Mouse (Mus musculus) heart, postnatal 0 days (tissue): Measurements from ENCODE around the gene Lemd1. TPM values are rescaled to one million over a fixed set of nuclear protein-coding genes. Genes with fewer than 3 reads are reported as not detected.
"Not testable (repeated sequence)": the region's sequence is repeated elsewhere in the genome, so short reads cannot be mapped to it uniquely, and the experiment has no call there.

ENCODE experiments used
- ATAC-seq: fragments of 200-750 bp; cut with Nextera tagmentation; 2 replicates; pipeline ENCODE4 v1.8.0; 2017; ENCODE audit warnings: low read depth, moderate number of reproducible peaks, moderate library complexity; ENCODE audit not compliant: insufficient read depth
- DNase-seq: peaks from one replicate; pipeline ENCODE4 v3.0.0-alpha.2; 2016; ENCODE audit warnings: low spot score
- H3K27ac ChIP-seq: fragments of 300-500 bp; sonication (generic); 2 replicates; pipeline ENCODE4 v1.5.1; 2014; ENCODE audit warnings: low read depth, mild to moderate bottlenecking
- H3K27me3 ChIP-seq: fragments of 300-500 bp; sonication (generic); 2 replicates; pipeline ENCODE4 v1.6.1; 2014; ENCODE audit warnings: low read length, mixed read lengths; ENCODE audit not compliant: control insufficient read depth, insufficient read depth
- H3K36me3 ChIP-seq: fragments of 300-500 bp; sonication (generic); replicated peaks from 2 replicates; pipeline ENCODE4 v1.6.1; 2014; ENCODE audit warnings: low read length, mixed read lengths; ENCODE audit not compliant: control insufficient read depth, insufficient read depth
- H3K4me1 ChIP-seq: fragments of 300-500 bp; sonication (generic); 2 replicates; pipeline ENCODE4 v1.6.1; 2014; ENCODE audit warnings: antibody characterized with exemption; ENCODE audit not compliant: control insufficient read depth, insufficient read depth
- H3K4me2 ChIP-seq: fragments of 300-500 bp; sonication (generic); 2 replicates; pipeline ENCODE4 v1.6.1; 2014; ENCODE audit warnings: low read depth, mild to moderate bottlenecking, low read length, moderate library complexity
- H3K4me3 ChIP-seq: fragments of 300-500 bp; sonication (generic); 2 replicates; pipeline ENCODE4 v1.5.1; 2014; ENCODE audit warnings: low read depth, low read length
- H3K9ac ChIP-seq: fragments of 300-500 bp; sonication (generic); replicated peaks from 2 replicates; pipeline ENCODE4 v1.6.1; 2014; ENCODE audit warnings: low read depth, low read length, mixed read lengths
- H3K9me3 ChIP-seq: fragments of 300-500 bp; sonication (generic); replicated peaks from 2 replicates; pipeline ENCODE4 v1.6.1; 2016; ENCODE audit warnings: low read length; ENCODE audit not compliant: control insufficient read depth
- CTCF ChIP-seq: IDR thresholded peaks from 2 replicates; pipeline ENCODE4 v1.5.1; 2016; ENCODE audit warnings: antibody characterized with exemption, control low read depth, low read depth
- EP300 ChIP-seq: IDR thresholded peaks from 2 replicates; pipeline ENCODE4 v1.6.1; 2016; ENCODE audit warnings: antibody characterized with exemption, low read depth
- WGBS: fragments of 180-500 bp; shearing (Covaris S2); extraction: QIAGEN DNeasy Blood & Tissue Kit; methylation state at CpG from one replicate; pipeline ENCODE4 v1.1.7; 2014; 5-methylcytosine and 5-hydroxymethylcytosine counted together
- polyA plus RNA-seq: library from polyadenylated mRNA; unstranded; fragments of >200 nt; fragmentation: Nextera tagmentation; extraction: Ambion mirVana; gene quantifications from 2 replicates; pipeline ENCODE4 v1.2.1, GENCODE M21; 2015
- total RNA-seq: library from RNA; depleted of rRNA; stranded (reverse); fragments of >200 nt; gene quantifications from 2 replicates; pipeline ENCODE4 v1.2.3, GENCODE M21; 2014; ENCODE audit warnings: low replicate concordance

Lemd1 gene
- total and polyA plus RNA-seq, 2 experiments from 2014 or later: not detected

GRCm38 (mm10) chr1:132266791-132267557, 75.7 kb downstream of the Lemd1 start:
- Histone ChIP-seq H3K27ac (no peak overlapping the region), H3K9ac (no peak overlapping the region), H3K4me1 (0 out of 2 replicates have a peak, but pooled peaks cover 6% of the 10 kb centered on the region), H3K36me3 (no peaks in the 10 kb centered on the region), H3K4me3 (no peak overlapping the region), H3K9me3 (no peaks in the 10 kb centered on the region), H3K4me2 (peak overlapping the region; percentile 21; the same call in 1 of the 2 replicates), H3K27me3 (no peaks in the 10 kb centered on the region)
- no peak for TF ChIP-seq CTCF
- TF ChIP-seq EP300: no peak
- ATAC-seq: no peak
- WGBS: 28% methylated on average over 8 of the region's 8 CpGs
- DNase-seq: peak; percentile 11

- DNase-seq: no peak
- no peaks in the 10 kb centered on the region for H3K27me3 ChIP-seq
- no peaks in the 10 kb centered on the region for H3K9me3 ChIP-seq
- no peak overlapping the region for H3K27ac ChIP-seq
- H3K36me3 ChIP-seq: no peaks in the 10 kb centered on the region
- H3K4me3 ChIP-seq: no peak overlapping the region
- 0 out of 2 replicates have a peak, but pooled peaks cover 6% of the 10 kb centered on the region for H3K4me1 ChIP-seq
- no peak for ATAC-seq
- no peak overlapping the region for H3K4me2 ChIP-seq
- TF ChIP-seq CTCF (no peak), EP300 (no peak)
- 60% methylated on average over 2 of the region's 2 CpGs for WGBS
- no peak overlapping the region for H3K9ac ChIP-seq
Measured at GRCm38 (mm10) chr1:132267959-132268358, 76.7 kb downstream of the Lemd1 start.

- H3K4me2 ChIP-seq: no peak overlapping the region
- H3K9ac ChIP-seq: no peak overlapping the region
- H3K27me3 ChIP-seq: no peaks in the 10 kb centered on the region
- 70% methylated on average over 7 of the region's 7 CpGs for WGBS
- no peaks in the 10 kb centered on the region for H3K9me3 ChIP-seq
- no peaks in the 10 kb centered on the region for H3K36me3 ChIP-seq
- 0 out of 2 replicates have a peak, but pooled peaks cover 6% of the 10 kb centered on the region for H3K4me1 ChIP-seq
- no peak for DNase-seq
- H3K27ac ChIP-seq: no peak overlapping the region
- TF ChIP-seq CTCF (no peak), EP300 (no peak)
- no peak for ATAC-seq
- no peak overlapping the region for H3K4me3 ChIP-seq
Measured at GRCm38 (mm10) chr1:132268418-132269060, 77.3 kb downstream of the Lemd1 start.

GRCm38 (mm10) chr1:132271237-132271636, 80.0 kb downstream of the Lemd1 start:
- H3K27ac ChIP-seq: no peak overlapping the region
- H3K9ac ChIP-seq: no peak overlapping the region
- no peak overlapping the region for H3K4me3 ChIP-seq
- H3K4me2 ChIP-seq: no peak overlapping the region
- H3K4me1 ChIP-seq: 0 out of 2 replicates have a peak, but pooled peaks cover 6% of the 10 kb centered on the region
- DNase-seq: no peak
- TF ChIP-seq EP300 (no peak), CTCF (no peak)
- H3K27me3 ChIP-seq: no peaks in the 10 kb centered on the region
- 81% methylated on average over 3 of the region's 3 CpGs for WGBS
- no peaks in the 10 kb centered on the region for H3K36me3 ChIP-seq
- H3K9me3 ChIP-seq: no peaks in the 10 kb centered on the region
- no peak for ATAC-seq

GRCm38 (mm10) chr1:132276694-132277093, 85.5 kb downstream of the Lemd1 start:
- Histone ChIP-seq H3K4me1 (no peaks in the 10 kb centered on the region), H3K4me3 (no peak overlapping the region), H3K4me2 (no peak overlapping the region), H3K9ac (no peak overlapping the region), H3K9me3 (no peaks in the 10 kb centered on the region), H3K36me3 (no peaks in the 10 kb centered on the region), H3K27me3 (0 out of 2 replicates have a peak, but pooled peaks cover 2% of the 10 kb centered on the region), H3K27ac (no peak overlapping the region)
- TF ChIP-seq CTCF (no peak), EP300 (no peak)
- ATAC-seq (no peak), DNase-seq (no peak)
- 66% methylated on average over 3 of the region's 3 CpGs for WGBS

GRCm38 (mm10) chr1:132277124-132277523, 85.9 kb downstream of the Lemd1 start:
- no peak overlapping the region for H3K27ac ChIP-seq
- H3K36me3 ChIP-seq: no peaks in the 10 kb centered on the region
- no peak overlapping the region for H3K9ac ChIP-seq
- H3K9me3 ChIP-seq: no peaks in the 10 kb centered on the region
- no peak for ATAC-seq
- H3K27me3 ChIP-seq: 0 out of 2 replicates have a peak, but pooled peaks cover 2% of the 10 kb centered on the region
- no peaks in the 10 kb centered on the region for H3K4me1 ChIP-seq
- TF ChIP-seq CTCF: no peak
- no peak for TF ChIP-seq EP300
- no peak overlapping the region for H3K4me3 ChIP-seq
- DNase-seq: no peak
- WGBS: 38% methylated on average over 6 of the region's 6 CpGs
- no peak overlapping the region for H3K4me2 ChIP-seq

GRCm38 (mm10) chr1:132280636-132281035, 89.4 kb downstream of the Lemd1 start:
- not testable (repeated sequence) for H3K4me3 ChIP-seq, H3K4me2 ChIP-seq, ATAC-seq, H3K4me1 ChIP-seq, H3K9ac ChIP-seq, H3K36me3 ChIP-seq, H3K27me3 ChIP-seq, H3K27ac ChIP-seq, H3K9me3 ChIP-seq, DNase-seq
- 71% methylated on average over 6 of the region's 6 CpGs for WGBS
